Mouse (Mus musculus) lung, adult 2 months (tissue): ENCODE data around the gene Rras.

Experiments used
- CTCF ChIP-seq: fragments of 200-500 bp; IDR thresholded peaks from 2 replicates; pipeline ENCODE4 v1.5.1; 2011; ENCODE audit warnings: mild to moderate bottlenecking, low read length, control low read depth; ENCODE audit not compliant: insufficient read depth
- POLR2A ChIP-seq: fragments of 200-500 bp; IDR thresholded peaks from 2 replicates; pipeline ENCODE4 v1.6.1; 2011; ENCODE audit warnings: low read depth, mild to moderate bottlenecking, control low read depth, low read length, borderline replicate concordance; ENCODE audit errors: extremely low read depth

DNA sequence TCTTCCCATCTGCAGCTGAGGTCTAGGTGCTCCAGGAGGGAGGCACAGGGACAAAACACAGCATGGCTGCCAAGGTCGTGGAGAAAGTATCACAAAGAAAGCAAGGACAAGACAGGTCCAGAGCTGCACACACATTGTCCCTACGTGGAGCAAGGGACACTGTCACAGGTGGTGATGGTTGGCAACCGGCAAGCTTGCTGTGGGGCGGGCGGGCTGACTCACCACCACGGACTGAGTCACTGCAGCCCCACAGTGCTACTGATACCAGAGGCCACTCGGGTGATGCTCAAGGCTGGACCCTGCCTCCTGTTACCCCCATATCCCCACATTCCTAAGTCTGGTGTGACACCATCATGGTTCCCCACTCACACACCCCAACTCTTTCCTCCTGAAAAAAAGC lies 15.3 kb upstream of the Rras start:
- TF ChIP-seq CTCF (no peak), POLR2A (no peak)
